Mouse (Mus musculus) right cerebral cortex, postnatal 4 days (tissue): Measurements from ENCODE around the gene Gars.

Source experiments
- DNase-seq: peaks from one replicate; pipeline ENCODE4 v3.0.0-alpha.2; 2022

Gars gene

DNA sequence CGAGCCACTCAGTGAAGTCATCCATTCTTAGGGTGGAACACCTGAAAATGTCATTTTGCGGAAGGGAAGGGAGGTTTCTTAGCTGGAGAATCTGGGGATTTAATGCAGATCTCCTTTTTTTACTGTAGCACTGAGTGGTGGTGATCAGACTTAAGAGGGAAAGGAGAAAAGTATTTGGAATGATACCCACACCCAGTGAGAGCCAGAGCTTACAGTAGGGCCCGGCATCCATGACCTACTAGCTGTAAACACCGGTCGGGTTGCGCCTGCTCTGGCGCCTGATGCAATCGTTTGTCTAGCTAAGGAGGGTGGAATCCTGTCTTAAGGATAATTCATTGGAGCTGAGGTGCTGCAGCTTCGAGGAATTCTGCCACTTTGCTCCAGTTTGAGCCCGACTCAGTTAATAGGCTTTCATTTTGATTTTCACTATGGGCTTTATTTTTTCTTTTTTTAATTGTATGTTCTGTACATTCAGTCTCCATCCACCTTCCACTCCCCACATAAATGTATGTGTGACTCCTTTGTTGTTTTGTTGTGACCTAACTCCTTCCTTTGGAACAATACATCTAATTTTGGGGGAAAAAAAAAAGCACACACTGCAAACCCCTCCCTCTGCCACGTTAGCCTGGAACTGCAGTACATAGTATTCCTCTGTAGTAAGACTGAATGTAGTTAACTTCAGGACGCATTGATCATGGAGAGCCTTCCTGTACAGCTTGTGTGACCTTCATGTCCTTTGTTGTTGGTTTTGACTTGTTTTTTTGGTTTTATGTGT, 1.1 kb downstream of the Gars start:
- DNase-seq: no peak

DNA sequence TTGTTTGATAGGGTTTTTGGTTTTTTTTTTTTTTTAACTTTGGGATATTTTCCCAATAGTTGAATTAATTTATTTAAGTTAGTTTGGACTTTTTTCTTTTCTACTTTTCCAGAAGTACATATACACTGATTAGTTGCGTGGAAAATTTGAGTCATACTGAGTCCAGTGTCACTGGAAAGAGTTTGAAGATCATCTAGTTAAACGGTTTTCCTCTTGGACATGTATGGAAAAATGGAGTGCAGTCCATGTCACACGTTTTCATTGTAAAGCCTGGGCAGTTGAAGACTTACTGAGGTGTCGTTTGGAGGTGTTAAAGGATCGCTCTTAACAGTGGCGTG, 1.6 kb downstream of the Gars start:
- DNase-seq: no peak

DNA sequence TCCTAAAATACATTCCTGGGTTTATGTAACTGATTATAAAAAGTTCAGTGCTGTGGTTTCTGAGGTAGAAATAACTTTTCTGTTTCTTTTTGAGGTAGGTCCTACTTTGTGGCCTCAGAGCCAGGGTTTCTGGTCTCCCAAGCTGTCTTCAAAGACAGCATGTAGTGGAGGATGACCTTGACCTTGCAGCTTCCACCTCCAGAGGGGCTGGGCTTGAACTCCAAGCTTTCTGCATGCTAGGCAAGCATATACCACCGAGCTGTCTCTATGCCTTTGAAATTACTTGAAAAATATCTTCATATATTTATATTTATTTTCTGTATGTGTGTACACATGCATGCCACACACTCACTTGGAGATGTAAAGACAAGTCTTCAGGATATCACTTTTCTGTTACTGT, 2.2 kb downstream of the Gars start:
- no peak for DNase-seq

DNA sequence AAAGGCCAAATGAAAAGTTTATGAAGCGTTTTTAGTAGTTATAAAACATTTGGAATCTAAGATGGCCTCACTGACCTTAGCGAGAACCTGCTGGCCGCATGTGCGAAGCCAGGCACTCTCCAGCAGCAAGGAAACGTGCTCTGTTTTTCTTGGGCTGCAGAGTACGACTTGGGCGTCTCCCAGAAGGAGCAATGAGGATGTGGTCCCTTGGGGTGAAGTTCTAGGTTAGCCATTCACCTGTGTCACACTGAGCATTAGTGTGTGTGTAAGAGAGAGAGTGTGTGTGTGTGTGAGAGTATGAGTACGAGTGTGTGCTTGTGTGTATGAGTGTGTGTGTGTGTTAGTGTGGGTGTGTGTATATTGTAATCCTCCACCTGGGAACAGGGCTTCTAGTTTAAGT, 5.4 kb downstream of the Gars start:
- no peak for DNase-seq

DNA sequence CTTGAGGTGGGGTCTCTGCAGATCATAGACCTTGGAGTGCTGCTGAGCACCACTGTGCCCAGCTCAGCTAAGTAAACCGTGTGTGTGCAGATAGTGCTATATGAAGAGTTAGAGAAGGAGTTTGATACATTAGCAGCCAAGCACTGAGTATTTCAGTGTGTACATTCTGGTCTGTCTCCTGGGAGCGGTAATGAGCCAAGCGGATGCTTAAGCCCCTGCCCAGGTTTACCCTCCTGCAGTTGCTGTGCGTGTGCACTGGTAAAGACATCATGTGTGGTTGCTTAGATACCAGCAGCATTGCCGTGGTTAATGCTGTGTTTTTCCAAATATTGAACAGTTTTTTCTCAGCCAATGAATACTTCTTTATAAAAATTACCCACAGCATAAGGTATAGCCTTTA, 6.7 kb downstream of the Gars start:
- DNase-seq: no peak

DNA sequence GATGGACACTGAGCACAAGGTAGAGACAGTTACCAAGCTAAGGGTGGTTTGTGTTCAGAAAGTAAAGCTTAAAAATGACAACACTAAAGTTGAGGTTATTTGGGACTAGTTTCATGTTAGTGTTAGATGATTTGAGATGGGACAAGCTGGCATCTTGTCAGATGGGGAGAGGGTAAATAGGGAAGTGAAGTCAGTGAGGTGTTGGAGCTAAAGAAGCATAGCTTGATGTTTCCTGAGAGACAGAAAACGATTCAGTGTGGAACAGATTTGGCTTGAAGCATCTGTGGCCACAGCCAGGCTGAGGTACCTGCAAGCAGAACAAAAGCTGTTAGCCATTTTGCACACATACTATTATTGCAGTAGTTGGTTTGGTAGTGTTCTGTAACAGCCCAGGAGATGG, 7.5 kb downstream of the Gars start:
- DNase-seq: no peak

DNA sequence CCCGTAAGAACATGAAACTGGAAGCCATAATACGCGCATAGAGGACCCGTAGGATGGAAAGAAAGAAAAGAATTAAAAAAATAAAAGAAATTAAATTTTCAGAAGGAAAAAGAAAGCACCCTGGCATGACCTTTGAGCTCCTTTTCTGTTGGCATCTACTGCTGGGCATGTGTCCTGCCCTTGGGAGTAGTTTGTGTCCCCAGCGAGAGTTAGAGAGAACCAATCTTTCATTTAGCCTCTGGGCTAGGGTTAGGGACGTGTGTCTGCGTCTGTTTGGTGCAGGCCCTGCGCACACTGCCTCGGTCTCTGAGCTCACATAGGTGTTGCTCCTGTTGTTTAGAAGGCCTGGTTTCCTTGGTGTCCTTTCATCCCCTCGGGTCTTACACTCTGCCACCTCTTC, 11.4 kb downstream of the Gars start:
- no peak for DNase-seq

DNA sequence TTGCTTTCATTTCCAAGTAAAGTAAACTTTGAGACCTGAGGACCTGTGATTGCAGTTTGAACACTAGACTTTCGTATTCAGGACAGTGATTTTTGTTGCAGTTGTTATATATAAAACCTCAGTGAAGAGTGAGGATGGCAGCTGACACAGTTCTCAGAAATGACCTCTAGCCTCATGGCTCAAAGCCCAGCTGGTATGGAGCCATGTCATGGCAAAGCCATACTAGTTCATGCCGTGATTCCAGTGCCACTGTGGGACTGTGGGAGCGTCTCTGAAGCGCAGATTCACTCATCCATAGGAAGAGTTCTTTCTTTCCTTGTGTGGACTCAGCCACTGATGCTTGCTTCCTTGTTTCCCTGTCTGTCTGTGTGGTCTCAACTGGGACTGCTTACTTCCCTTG, 16.7 kb downstream of the Gars start:
- DNase-seq: no peak

DNA sequence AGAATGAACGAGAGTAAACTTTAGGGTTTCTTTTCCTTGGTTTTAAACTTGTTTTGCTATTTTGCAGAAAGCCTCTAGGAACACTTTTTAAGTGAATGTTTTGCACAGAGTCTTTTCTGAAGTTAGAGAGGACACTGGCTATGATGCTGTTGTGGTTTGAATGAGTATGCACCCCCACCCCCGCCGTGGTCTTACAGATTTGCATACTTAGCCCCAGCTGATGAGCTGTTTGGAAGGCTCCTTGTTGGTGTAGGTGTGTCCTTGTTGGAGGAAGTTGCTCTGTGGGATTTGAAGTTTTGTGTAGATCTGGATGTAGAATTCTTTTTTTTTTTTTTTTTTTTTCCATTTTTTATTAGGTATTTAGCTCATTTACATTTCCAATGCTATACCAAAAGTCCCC, 19.6 kb downstream of the Gars start:
- DNase-seq: no peak

DNA sequence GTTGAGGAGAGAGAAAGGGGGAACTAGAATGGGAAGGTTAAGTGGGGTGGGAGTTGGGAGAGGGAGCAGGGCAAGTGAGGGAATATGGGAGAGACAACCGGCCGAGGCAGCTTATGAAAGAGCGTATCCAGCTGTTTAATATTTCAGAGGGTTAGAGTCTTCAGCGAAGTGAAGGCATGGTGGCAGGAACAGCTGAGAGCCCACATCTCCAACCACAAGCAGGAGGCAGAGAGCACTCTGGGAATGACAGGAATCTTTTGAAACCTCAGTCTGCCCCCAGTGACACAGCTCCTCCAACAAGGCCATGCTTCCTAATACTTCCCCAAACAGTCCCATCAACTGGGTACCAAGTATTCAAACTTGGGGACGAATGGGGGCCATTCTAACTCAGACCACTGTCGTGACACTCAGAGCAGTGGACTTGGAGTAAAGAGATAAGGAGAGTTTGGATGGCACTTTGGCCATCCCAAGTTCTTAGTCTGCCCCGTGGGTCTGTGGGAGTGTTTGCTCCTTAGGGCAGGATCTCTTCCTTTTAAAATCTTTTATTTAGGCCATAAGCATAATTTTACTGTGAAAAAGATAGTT, 22.5 kb downstream of the Gars start:
- no peak for DNase-seq

DNA sequence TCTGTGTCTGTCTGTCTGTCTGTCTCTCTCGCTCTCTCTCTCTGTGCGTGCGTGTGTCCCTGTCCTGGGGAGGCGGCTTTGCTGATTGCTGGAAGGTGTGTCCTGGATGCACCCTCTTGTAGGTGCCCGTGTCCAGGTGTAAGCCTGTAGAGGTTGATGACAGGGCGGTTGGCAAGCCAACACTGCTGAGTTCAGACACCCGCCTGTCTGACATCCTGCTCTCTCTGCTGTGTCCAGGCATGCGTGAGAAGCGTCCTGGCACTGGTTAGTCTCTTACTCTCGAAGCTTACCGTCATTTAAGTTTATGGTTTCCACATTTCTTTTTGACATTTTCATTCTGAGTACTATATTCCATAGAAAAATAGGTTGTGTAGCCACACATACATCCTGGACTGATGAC, 23.5 kb downstream of the Gars start:
- no peak for DNase-seq

DNA sequence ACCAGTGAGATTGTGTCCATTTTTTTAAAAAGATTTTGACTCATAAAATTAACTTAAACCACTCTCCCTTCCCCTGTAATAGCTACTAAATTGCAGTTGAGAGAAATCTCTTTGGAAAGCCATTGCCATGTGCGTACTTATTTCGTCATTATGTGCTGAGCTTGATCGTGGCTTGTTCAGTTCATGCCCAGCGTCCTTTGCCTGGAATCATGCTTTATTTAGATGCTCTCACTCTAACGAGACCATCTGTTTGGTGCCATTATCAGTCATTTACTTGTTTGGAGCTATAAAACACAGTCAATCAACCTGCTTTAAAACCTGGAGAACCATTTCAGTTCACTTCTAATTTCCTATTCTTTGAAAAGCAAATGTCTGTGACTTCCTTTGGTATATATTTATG, 24.4 kb downstream of the Gars start:
- DNase-seq: no peak

DNA sequence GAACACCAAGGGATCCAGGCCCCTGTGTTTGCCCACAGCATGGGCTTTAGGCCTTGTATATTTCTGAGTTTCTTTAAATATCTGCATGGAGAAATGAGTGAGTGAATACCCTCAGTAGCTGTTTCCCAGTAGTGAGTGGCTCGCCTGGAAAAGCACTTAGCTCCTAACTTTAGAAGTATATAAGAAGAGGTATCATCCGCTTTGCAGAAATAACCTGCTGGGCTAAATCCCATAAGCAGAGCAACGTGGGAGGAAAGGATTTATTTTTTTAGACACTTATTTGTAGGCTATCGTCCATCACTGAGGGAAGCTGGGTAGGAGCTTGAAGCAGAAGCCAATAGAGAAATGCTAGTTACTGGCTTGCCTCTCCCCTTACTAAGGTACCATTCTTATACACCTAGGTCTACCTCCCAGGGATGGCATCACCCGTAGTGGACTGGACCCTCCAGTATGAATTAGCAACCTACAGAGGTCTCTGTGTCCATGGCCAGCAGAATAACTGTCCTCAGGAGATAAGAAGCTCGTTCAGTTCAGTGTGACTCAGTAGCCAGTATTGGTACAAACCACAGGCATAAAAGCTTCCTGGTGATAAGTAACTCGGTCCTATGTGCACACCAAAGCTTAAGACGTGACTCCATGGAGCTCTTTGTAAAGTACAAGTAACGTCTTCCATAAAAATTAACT, 26.1 kb downstream of the Gars start:
- no peak for DNase-seq

DNA sequence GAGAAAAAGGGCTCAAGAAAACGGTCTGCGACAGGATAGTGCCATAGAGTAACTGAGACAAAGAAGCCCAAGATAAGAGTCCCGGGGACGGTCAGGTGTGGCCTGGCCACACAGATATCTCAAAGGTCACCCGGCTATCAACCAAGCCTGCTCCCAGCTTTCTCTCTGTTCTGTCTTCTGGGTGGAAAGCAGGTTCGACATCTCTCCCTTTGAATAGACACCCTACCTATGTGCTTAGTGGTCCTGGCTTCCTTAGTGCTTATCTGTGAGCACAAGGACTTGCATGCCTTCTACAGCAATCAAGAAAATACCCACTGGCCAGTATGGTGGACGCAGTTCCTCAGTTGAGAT, 26.6 kb downstream of the Gars start:
- no peak for DNase-seq

DNA sequence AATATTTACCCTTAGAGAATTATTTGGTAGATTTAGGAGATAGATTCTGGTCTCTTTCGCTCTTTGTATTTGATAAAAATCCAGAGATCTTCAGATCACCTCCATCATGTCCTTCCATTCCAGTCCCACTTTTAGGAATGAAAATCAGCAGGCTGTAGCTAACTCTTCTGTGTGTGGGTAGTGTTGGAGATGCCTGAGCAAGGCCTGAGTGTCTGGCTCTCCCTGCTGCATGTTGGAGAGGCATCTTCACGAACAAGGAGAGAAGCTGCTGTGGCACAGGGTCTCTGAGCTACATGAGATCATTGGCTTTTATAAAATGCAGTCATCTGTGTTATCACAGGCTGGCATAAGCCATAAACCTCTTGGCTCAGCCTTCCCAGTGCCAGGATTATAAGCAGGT, 28.1 kb downstream of the Gars start:
- no peak for DNase-seq

DNA sequence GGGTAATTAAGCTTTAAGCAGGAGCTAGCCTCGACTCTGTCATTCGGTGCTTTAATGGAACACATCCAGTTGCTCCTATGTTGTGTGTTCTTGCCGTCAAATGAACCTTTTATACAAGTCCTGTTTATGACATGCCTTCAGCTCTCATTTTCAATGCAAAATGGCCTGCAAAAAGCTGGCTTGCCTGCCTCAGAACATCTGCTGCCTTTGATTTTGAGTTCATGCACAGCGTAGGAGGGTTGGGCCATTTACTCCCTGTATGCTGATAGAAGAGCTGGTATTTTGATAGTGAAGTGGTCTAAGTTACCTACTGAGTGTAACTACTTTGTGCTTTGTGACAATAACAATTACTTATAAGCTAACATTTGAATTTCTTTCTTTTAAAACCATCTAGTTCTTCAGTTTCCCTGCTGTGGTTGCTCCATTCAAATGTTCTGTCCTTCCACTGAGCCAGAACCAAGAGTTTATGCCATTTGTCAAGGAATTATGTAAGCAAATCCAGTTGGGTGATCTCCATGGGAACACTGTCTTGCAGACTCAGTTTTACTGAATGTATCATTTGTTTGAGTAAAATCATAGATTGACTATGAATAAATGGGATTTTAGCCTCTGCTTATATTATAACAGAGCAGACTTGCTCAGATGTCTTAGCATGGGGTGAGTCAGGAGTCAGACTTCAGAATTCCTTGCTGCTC, 38.9 kb downstream of the Gars start:
- no peak for DNase-seq

DNA sequence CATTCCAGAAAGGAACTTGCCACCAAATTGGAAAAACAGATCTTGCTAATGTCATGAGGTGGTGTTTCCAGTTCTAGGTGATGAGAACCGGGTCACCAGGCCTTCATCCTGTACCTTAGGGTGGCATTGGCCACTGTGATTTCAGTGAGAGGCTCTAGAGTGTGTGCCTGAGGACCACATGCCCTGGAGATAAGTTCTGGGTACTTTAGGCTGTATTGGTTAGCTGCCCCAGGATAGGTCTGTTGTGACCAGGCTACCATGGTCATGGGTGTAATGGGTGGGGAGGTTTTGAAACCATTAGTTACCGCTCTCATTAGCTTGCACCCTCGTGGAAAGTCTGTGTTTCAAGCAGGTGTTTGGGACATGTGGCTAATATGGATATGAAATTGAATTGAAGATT, 43.6 kb downstream of the Gars start:
- DNase-seq: no peak

DNA sequence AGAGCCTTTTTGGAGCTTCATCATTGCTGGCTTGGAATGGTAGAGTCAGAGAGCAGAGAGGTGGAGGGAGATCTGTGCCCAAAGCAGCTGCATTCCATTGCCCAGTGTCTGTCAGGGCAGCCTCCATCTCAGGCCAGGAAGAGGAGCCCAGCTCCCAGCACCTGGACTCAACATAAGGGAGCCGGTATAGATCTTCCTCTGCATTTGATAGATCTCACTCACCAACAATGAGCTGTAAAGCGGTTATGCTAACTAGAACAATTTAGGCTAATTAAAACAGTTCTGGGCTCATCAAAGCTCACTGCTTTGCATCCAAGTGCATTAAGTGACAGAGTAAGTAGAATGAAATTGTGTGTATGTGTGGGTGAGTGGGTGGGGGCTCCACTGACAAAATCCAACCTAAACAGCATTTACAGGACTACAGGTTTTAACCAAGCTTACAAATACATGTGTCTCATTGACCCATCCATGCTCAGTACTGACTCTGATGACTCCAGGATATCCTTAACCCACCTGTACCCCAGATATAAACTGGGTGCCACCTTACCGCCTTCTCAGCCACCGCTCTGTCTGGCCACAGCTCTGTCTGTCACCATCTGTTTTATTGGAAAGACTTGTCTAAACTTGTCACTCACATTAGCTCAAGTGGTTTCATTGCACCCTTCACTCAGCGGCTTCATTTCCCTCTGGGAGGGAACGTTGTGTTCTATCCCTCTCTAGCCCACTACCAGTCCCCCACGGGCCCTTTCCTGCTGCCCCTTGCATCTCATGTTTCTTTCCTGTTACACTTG, 44.6 kb downstream of the Gars start:
- DNase-seq: no peak

DNA sequence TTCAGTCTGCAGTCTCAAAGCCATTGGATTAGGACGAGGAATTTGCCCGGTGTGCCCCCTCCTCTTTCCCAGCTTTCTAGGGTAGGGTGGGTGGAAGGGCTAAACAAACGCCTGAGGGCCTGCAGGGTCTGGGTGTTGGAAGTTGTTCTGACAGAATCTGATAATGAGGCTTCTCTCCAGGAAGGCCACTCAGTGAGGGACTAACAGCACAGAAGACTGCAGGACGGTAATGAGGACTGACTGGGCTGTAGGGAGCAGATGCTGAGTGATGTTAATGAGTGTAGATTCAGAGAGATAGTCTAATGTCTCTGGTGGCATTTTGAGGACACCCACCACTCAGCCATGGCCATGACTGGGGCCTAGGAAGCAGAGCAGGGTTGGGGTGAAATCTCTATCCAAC, 49.5 kb downstream of the Gars start:
- no peak for DNase-seq

DNA sequence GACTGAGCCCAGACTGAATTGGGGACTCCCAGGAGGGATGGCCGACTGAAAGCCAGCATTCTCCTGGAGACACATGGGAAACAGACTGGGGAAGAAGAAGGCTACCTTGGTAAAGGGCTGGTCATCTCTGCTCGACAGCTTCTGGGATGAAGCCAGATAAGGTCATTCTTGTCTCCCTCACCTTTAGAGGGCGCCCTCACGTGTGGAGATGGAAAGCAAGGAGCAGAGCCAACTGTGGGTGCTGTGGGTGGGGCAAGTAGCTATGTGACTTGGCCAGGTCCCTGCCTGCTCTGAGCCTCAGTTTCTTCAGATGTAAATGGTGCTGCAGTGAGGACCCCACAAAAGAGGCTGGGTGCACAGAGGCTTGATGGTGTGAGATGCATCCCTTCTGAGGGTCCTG, 52.8 kb downstream of the Gars start:
- DNase-seq: no peak

DNA sequence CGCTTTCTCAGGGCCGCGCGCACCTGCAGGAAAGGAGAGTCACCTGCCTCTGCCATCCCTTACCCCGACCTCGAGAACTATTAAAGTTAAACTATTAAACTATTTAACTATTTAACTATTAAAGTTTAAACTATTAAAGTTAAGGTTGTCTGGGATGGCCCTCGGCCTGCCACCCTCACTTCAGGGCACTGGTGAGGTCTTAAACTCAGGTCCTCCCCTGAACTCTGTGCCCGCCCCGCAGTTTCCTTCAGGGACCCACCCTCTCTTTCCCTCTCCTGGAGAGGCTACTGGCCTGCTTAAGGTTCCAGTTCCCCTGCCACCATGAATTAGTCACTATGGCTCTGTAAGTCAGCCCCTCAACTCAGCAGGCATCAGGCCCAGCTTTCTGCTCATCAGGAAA, 53.6 kb downstream of the Gars start:
- DNase-seq: no peak

DNA sequence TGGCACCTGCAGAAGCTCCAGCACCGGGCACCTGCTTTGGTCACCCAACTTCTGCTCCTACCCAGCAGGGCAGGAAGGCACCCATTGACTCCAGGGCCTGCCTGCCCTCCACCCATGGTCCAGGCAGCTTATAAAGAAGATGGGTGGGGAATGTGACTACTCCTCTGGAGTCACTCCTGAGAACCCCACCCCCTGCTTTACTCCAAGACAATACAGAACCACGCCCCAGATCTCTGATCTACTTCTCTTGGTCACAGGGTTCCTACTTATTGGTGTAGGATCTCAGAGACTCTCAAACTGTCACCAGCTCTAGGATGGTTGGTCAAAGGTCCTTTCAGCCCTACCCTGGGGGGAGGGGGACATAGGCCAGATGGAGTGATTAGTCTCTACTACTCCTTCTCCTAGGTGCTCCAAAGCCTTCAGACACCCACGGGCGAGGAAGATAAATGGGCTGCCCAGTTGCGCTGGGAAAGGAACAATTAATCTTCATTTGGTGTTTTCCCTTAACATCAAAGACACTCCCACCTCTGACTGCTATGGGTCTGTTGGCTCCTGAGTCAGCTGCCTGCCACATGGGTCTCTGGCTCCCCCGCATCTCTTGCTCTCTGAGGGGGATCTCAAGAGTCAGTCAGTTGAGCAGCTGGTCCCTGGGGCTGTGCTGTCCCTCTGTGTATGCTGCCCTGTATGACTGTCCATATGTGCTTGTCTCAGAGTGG, 55.8 kb downstream of the Gars start:
- DNase-seq: no peak

DNA sequence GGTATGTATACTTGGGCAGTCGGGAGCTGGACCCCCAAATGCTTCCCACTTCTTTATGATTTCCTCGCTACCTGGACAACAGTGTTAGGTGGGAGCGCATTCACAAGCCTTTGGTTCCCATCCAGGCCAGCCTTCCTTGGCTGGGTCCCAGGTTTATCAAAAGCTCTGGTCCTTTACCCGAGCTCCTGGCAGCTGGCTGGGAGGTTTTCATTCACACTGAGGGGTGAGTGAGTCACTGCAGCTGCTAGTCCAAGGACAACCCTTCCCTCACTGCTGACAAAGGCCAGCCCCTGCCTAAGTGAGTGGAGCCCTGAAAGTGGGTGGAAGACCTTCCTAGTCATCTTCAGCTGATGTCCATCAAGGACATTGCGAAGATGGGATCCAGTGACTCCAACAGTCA, 60.2 kb downstream of the Gars start:
- peak; percentile 12 for DNase-seq
